Mouse (Mus musculus): ENCODE measurements around the gene Spry2.

Gene Spry2

GRCm38 (mm10) chr14:105892941-105893622, 3.5 kb downstream of the Spry2 start:
- DNase-seq (ENCODE audit: low spot score in 2 of 2), result peak; percentile 34 to 53

GRCm38 (mm10) chr14:105890516-105891231, 5.9 kb downstream of the Spry2 start:
- DNase-seq (ENCODE audit: low spot score in 2 of 2), result no peak

GRCm38 (mm10) chr14:105886643-105887374, 9.8 kb downstream of the Spry2 start:
- no peak for DNase-seq (ENCODE audit: low spot score in 2 of 2)

GRCm38 (mm10) chr14:105885249-105885648, 11.4 kb downstream of the Spry2 start:
- DNase-seq (ENCODE audit: low spot score in 2 of 2), result no peak

GRCm38 (mm10) chr14:105883215-105883614, 13.4 kb downstream of the Spry2 start:
- no peak for DNase-seq (ENCODE audit: low spot score in 2 of 2)

GRCm38 (mm10) chr14:105878359-105878758, 18.3 kb downstream of the Spry2 start:
- DNase-seq (ENCODE audit: low spot score in 2 of 2), result no peak

- DNase-seq (ENCODE audit: low spot score in 2 of 2), result no peak
Measured at GRCm38 (mm10) chr14:105876375-105876774, 20.2 kb downstream of the Spry2 start.

- DNase-seq (ENCODE audit: low spot score in 2 of 2), result no peak
Measured at GRCm38 (mm10) chr14:105870370-105870936, 26.2 kb downstream of the Spry2 start.

GRCm38 (mm10) chr14:105865381-105865938, 31.2 kb downstream of the Spry2 start:
- DNase-seq (ENCODE audit: low spot score in 2 of 2), result no peak

GRCm38 (mm10) chr14:105862199-105862598, 34.4 kb downstream of the Spry2 start:
- no peak for DNase-seq (ENCODE audit: low spot score in 2 of 2)

GRCm38 (mm10) chr14:105860920-105861319, 35.7 kb downstream of the Spry2 start:
- DNase-seq (ENCODE audit: low spot score in 2 of 2), result no peak

- DNase-seq (ENCODE audit: low spot score in 2 of 2), result no peak
Measured at GRCm38 (mm10) chr14:105860276-105860675, 36.3 kb downstream of the Spry2 start.

- DNase-seq (ENCODE audit: low spot score in 2 of 2), result no peak
Measured at GRCm38 (mm10) chr14:105859876-105860275, 36.7 kb downstream of the Spry2 start.

GRCm38 (mm10) chr14:105859368-105859767, 37.3 kb downstream of the Spry2 start:
- no peak for DNase-seq (ENCODE audit: low spot score in 2 of 2)

- no peak for DNase-seq (ENCODE audit: low spot score in 2 of 2)
Measured at GRCm38 (mm10) chr14:105858935-105859334, 37.7 kb downstream of the Spry2 start.

GRCm38 (mm10) chr14:105851359-105852067, 45.1 kb downstream of the Spry2 start:
- DNase-seq (ENCODE audit: low spot score in 2 of 2), result no peak

Data from right cerebral cortex, postnatal 10 days (tissue).